Mouse (Mus musculus): ENCODE measurements around the gene Cfap99. TPM values are rescaled to one million over a fixed set of nuclear protein-coding genes. Genes with fewer than 3 reads are reported as not detected.
A peak's percentile ranks its signal among the peaks of the same experiment; 100 is the strongest.

Gene Cfap99
- polyA plus RNA-seq, 1 experiment from 2014 or later, result 0.08 TPM

DNA sequence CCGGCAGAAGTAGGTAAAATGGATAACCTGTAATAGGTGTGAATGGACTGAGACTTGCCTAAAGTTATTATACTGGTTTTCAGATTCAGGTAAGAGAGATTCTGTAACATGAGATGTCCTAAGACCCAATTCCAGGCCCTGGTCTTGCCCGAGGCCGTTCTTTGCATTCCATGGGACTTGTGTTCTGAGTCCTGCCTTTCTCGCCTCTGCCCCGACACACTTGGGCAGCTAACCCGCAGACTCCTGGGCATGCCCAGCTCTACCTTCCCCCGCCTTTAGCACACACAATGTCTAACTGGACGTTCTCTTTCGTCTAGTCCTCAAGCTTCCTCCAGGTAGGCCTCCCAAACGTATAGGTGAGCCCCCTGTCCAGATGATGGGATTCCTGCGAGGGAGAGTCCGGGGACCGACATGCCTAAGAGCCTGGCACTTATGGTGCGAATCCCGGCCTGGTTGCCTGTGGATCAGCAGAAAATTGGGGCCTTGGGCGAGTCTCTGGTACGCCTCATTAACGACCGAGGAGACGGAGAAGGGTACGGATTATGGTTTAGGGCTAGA is 47.2 kb downstream of the Cfap99 start:
- WGBS, result 1% methylated on average over 21 of the region's 21 CpGs
- no peaks in the 10 kb centered on the region for H3K27me3 ChIP-seq
- peak; percentile 34 for ATAC-seq (replicated peaks; ENCODE audit: insufficient number of reproducible peaks, insufficient read depth, low FRiP score, low read depth)
- H3K4me2 ChIP-seq, result peak overlapping the region; percentile 70
- peak overlapping the region; percentile 78 for H3K27ac ChIP-seq
- H3K4me1 ChIP-seq (replicated peaks), result peaks cover 17% of the 10 kb centered on the region
- no peaks in the 10 kb centered on the region for H3K9me3 ChIP-seq (replicated peaks)
- no peaks in the 10 kb centered on the region for H3K36me3 ChIP-seq
- peak overlapping the region; percentile 68 for H3K9ac ChIP-seq
- H3K4me3 ChIP-seq, result peak overlapping the region; percentile 78

GRCm38 (mm10) chr5:34336097-34336774 is 47.8 kb downstream of the Cfap99 start, which contains the start of gene Rnf4:
Gene Rnf4 (plus strand): TSS chr5:34336289.
- under 1% methylated on average over 67 of the region's 67 CpGs for WGBS

GRCm38 (mm10) chr5:34336775-34337450 is 48.5 kb downstream of the Cfap99 start:
- no peaks in the 10 kb centered on the region for H3K27me3 ChIP-seq
- no peaks in the 10 kb centered on the region for H3K36me3 ChIP-seq
- H3K4me1 ChIP-seq (replicated peaks), result peaks cover 17% of the 10 kb centered on the region
- under 1% methylated on average over 42 of the region's 42 CpGs for WGBS
- H3K9me3 ChIP-seq (replicated peaks), result no peaks in the 10 kb centered on the region
- H3K9ac ChIP-seq, result peak overlapping the region; percentile 87
- H3K4me3 ChIP-seq, result peak overlapping the region; percentile 78
- peak; percentile 54 for ATAC-seq (replicated peaks; ENCODE audit: insufficient number of reproducible peaks, insufficient read depth, low FRiP score, low read depth)
- H3K4me2 ChIP-seq, result peak overlapping the region; percentile 71
- peak overlapping the region; percentile 94 for H3K27ac ChIP-seq

More at GRCm38 (mm10) chr5:34336097-34336774, 47.8 kb downstream of the Cfap99 start, which contains the start of gene Rnf4:
- Histone ChIP-seq H3K4me1 (replicated peaks) (peaks cover 17% of the 10 kb centered on the region), H3K36me3 (no peaks in the 10 kb centered on the region), H3K27ac (peak within 1 kb of the TSS; percentile 94), H3K9me3 (replicated peaks) (no peaks in the 10 kb centered on the region), H3K4me2 (peak within 1 kb of the TSS; percentile 71), H3K4me3 (peak within 1 kb of the TSS; percentile 78), H3K27me3 (no peaks in the 10 kb centered on the region), H3K9ac (peak within 1 kb of the TSS; percentile 87)
- peak; percentile 96 for ATAC-seq (replicated peaks; ENCODE audit: insufficient number of reproducible peaks, insufficient read depth, low FRiP score, low read depth)

GRCm38 (mm10) chr5:34340246-34340645 is 51.8 kb downstream of the Cfap99 start:
- H3K9ac ChIP-seq, result no peak overlapping the region
- no peaks in the 10 kb centered on the region for H3K27me3 ChIP-seq
- H3K27ac ChIP-seq, result no peak overlapping the region
- H3K4me2 ChIP-seq, result no peak overlapping the region
- no peaks in the 10 kb centered on the region for H3K9me3 ChIP-seq (replicated peaks)
- 93% methylated on average over 6 of the region's 6 CpGs for WGBS
- peaks cover 15% of the 10 kb centered on the region for H3K36me3 ChIP-seq
- H3K4me3 ChIP-seq, result no peak overlapping the region
- H3K4me1 ChIP-seq (replicated peaks), result peaks cover 15% of the 10 kb centered on the region
- ATAC-seq (replicated peaks; ENCODE audit: insufficient number of reproducible peaks, insufficient read depth, low FRiP score, low read depth), result no peak

DNA sequence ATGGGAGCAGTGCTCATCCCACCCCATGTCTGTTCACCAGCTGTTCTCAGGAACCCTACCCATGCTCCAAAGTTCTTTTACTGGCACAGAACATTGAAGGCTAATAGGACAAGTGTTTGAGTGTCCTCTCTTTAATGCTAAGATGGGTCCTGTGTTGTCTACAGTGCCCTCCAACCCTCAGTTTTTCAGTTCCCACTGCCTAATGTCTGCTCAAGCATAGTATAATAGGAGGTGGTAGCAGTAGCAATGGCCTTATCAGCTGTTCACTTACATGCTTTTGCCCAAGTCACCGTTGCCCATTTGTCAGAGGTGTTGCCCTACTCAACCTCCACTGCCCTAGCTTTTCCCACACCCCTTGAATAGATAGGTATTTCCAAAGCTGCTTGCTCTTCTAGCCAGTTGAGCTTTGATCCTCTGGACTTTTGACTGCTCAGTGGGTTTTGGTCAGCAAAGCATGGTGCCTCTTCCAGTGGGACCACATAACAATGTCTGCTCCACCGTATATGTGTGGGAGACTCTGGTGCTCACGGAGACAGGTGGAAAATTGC is 63.8 kb downstream of the Cfap99 start:
- H3K27me3 ChIP-seq, result no peaks in the 10 kb centered on the region
- no peak overlapping the region for H3K27ac ChIP-seq
- H3K4me2 ChIP-seq, result no peak overlapping the region
- no peak overlapping the region for H3K4me3 ChIP-seq
- no peak overlapping the region for H3K9ac ChIP-seq
- no peak for ATAC-seq (replicated peaks; ENCODE audit: insufficient number of reproducible peaks, insufficient read depth, low FRiP score, low read depth)
- 87% methylated on average over 3 of the region's 3 CpGs for WGBS
- no peaks in the 10 kb centered on the region for H3K9me3 ChIP-seq (replicated peaks)
- peaks cover 90% of the 10 kb centered on the region for H3K36me3 ChIP-seq
- no peaks in the 10 kb centered on the region for H3K4me1 ChIP-seq (replicated peaks)

DNA sequence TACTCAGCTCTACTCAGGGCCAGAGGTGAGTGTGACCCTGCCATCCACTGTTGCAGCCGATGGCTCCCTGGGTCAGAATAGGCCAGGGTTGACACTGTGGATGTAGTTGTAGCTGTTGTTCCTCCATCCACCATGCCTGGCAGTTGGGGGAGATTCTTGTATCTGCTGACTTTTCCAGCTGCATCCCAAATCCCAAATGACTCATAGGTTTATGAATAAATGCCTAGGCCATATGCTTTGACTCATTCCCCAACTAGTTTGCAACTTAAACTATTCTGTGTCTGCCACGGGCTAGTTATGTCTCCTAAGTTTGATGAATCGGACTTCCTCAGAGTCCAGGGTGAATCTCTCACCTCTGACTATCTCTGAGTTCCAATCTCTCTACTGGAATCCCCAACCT is 71.9 kb downstream of the Cfap99 start:
- Histone ChIP-seq H3K4me1 (replicated peaks) (no peaks in the 10 kb centered on the region), H3K27me3 (no peaks in the 10 kb centered on the region), H3K36me3 (peaks cover 29% of the 10 kb centered on the region; the same call in 1 of the 2 replicates), H3K9ac (no peak overlapping the region), H3K9me3 (replicated peaks) (no peaks in the 10 kb centered on the region), H3K27ac (no peak overlapping the region), H3K4me3 (no peak overlapping the region), H3K4me2 (no peak overlapping the region)
- WGBS, result 90% methylated on average over 3 of the region's 3 CpGs
- no peak for ATAC-seq (replicated peaks; ENCODE audit: insufficient number of reproducible peaks, insufficient read depth, low FRiP score, low read depth)

DNA sequence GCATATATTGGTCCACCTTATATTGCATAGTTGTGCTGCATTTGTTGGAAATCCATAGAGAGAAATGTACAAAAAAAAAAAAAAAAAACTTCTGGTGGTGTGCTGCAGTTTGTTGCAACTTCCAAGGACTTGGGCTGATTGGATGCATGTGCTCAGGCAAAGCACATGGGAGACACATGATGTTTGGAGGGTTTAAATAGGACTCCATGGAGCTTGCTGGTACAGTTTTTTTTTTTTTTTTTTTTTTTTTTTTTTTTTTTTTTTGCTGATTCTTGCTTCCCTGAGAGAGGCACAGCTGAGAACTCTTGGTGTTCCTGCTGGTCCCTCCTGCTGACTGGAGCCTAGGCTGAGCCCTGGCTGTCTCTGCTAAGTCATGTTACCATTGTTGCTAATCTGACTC is 74.7 kb downstream of the Cfap99 start:
- H3K27me3 ChIP-seq, result no peaks in the 10 kb centered on the region
- H3K9me3 ChIP-seq (replicated peaks), result no peaks in the 10 kb centered on the region
- no peak overlapping the region for H3K9ac ChIP-seq
- H3K27ac ChIP-seq, result no peak overlapping the region
- H3K4me3 ChIP-seq, result no peak overlapping the region
- no peak for ATAC-seq (replicated peaks; ENCODE audit: insufficient number of reproducible peaks, insufficient read depth, low FRiP score, low read depth)
- peaks cover 8% of the 10 kb centered on the region; the same call in 1 of the 2 replicates for H3K36me3 ChIP-seq
- no peaks in the 10 kb centered on the region for H3K4me1 ChIP-seq (replicated peaks)
- H3K4me2 ChIP-seq, result no peak overlapping the region

DNA sequence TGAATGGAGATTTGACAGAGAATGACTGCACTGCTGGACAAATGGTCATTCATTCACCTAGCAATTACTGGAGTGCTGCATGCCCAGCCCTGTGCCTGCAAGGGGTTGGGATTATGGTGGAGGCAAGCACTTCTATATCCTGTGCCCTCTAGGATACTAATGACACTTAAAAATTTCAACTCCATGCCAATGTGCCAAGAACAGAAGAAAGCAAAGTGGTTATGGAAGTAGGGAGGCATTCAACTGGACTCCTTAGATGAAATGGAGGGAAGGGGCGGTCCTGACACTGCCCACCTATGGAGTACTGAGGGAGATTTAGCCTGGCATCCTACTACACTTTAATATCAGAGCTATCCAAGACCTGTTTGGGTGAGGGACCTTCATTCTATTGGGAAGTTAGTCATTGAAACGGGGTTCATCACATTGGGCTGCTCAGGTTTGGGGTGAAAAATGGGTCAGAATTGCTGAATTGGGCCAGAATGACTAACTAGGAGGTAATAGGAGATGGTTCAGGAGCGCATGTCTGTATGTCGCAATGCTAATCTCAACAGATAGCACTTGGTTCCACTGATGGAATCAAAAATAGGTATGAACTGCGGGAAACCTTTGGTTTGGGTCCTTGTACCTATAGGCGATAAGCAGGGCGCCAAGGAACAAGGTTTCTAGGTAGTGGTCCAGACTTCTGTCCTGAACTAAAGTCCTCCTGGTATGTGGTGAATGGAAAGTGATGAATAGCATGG is 80.3 kb downstream of the Cfap99 start:
- Histone ChIP-seq H3K4me2 (peak overlapping the region; percentile 70), H3K4me3 (peak overlapping the region; percentile 94), H3K4me1 (replicated peaks) (peaks cover 19% of the 10 kb centered on the region), H3K27ac (peak overlapping the region; percentile 91), H3K9me3 (replicated peaks) (no peaks in the 10 kb centered on the region), H3K36me3 (no peaks in the 10 kb centered on the region), H3K9ac (peak overlapping the region; percentile 83), H3K27me3 (no peaks in the 10 kb centered on the region)
- no peak for ATAC-seq (replicated peaks; ENCODE audit: insufficient number of reproducible peaks, insufficient read depth, low FRiP score, low read depth)
- WGBS, result 64% methylated on average over 7 of the region's 7 CpGs

DNA sequence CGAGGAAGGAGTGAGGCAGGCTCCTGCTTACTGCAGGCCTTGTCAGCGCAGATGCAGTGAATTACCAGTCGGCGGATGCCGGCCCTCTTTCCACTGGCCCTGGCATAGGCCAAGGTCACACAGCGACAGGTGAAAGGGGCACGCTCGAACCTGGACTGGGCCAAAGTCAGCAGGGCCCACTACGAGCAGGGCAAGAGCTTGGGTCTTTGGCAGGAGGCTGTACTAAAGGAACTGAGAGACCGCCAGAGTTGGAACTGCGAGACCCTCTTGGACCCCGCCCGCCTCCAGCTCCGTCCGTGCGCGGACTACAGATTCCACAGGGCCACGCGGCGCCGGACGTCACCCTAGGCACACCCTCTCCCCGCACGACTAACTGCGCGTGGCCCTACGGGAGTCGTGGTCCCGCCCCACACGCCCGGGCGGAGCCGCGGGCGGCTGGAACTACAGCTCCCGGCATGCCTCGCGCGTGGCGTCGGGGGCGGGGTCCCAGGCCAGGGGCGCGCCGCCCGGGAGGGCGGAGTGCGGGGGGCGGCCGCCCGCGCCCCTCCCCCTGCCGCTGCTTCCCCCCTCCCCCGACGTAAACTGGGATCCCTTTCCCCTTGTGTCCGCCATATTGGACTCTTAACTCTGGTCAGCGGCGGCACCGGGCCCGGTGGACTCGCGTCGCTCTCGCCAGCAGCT is 81.1 kb downstream of the Cfap99 start, which contains the start of gene Fam193a:
Fam193a (plus strand) TSS at position 593 of the 681 bp plus-strand sequence.
- H3K9me3 ChIP-seq (replicated peaks), result no peaks in the 10 kb centered on the region

GRCm38 (mm10) chr5:34370022-34370823 is 81.8 kb downstream of the Cfap99 start:
- Histone ChIP-seq H3K27me3 (no peaks in the 10 kb centered on the region), H3K27ac (peak overlapping the region; percentile 77), H3K4me2 (peak overlapping the region; percentile 69), H3K4me1 (replicated peaks) (peaks cover 19% of the 10 kb centered on the region), H3K4me3 (peak overlapping the region; percentile 94), H3K9ac (peak overlapping the region; percentile 94), H3K9me3 (replicated peaks) (no peaks in the 10 kb centered on the region), H3K36me3 (no peaks in the 10 kb centered on the region)
- under 1% methylated on average over 73 of the region's 114 CpGs for WGBS
- 0 out of 2 replicates have a peak, but pooled peaks have one; percentile 4 for ATAC-seq (replicated peaks; ENCODE audit: insufficient number of reproducible peaks, insufficient read depth, low FRiP score, low read depth)

More for the DNA sequence above, 81.1 kb downstream of the Cfap99 start, which contains the start of gene Fam193a:
- Histone ChIP-seq H3K27me3 (no peaks in the 10 kb centered on the region), H3K4me1 (replicated peaks) (peaks cover 19% of the 10 kb centered on the region), H3K27ac (peak within 1 kb of the TSS; percentile 91), H3K4me3 (peak within 1 kb of the TSS; percentile 94), H3K4me2 (peak within 1 kb of the TSS; percentile 70), H3K36me3 (no peaks in the 10 kb centered on the region), H3K9ac (peak within 1 kb of the TSS; percentile 94)
- under 1% methylated on average over 48 of the region's 64 CpGs for WGBS
- peak; percentile 99 for ATAC-seq (replicated peaks; ENCODE audit: insufficient number of reproducible peaks, insufficient read depth, low FRiP score, low read depth)

All from heart, embryonic 15.5 days (tissue).